Mouse (Mus musculus) heart, postnatal 0 days (tissue): ENCODE results near the gene Kif22. TPM values are rescaled to one million over a fixed set of nuclear protein-coding genes. Genes with fewer than 3 reads are reported as not detected.

Source experiments
- ATAC-seq: fragments of 200-750 bp; cut with Nextera tagmentation; 2 replicates; pipeline ENCODE4 v1.8.0; 2017; ENCODE audit warnings: low read depth, moderate number of reproducible peaks, moderate library complexity; ENCODE audit not compliant: insufficient read depth
- DNase-seq: peaks from one replicate; pipeline ENCODE4 v3.0.0-alpha.2; 2016; ENCODE audit warnings: low spot score
- H3K27ac ChIP-seq: fragments of 300-500 bp; sonication (generic); 2 replicates; pipeline ENCODE4 v1.5.1; 2014; ENCODE audit warnings: low read depth, mild to moderate bottlenecking
- H3K27me3 ChIP-seq: fragments of 300-500 bp; sonication (generic); 2 replicates; pipeline ENCODE4 v1.6.1; 2014; ENCODE audit warnings: low read length, mixed read lengths; ENCODE audit not compliant: control insufficient read depth, insufficient read depth
- H3K36me3 ChIP-seq: fragments of 300-500 bp; sonication (generic); replicated peaks from 2 replicates; pipeline ENCODE4 v1.6.1; 2014; ENCODE audit warnings: low read length, mixed read lengths; ENCODE audit not compliant: control insufficient read depth, insufficient read depth
- H3K4me1 ChIP-seq: fragments of 300-500 bp; sonication (generic); 2 replicates; pipeline ENCODE4 v1.6.1; 2014; ENCODE audit warnings: antibody characterized with exemption; ENCODE audit not compliant: control insufficient read depth, insufficient read depth
- H3K4me2 ChIP-seq: fragments of 300-500 bp; sonication (generic); 2 replicates; pipeline ENCODE4 v1.6.1; 2014; ENCODE audit warnings: low read depth, mild to moderate bottlenecking, low read length, moderate library complexity
- H3K4me3 ChIP-seq: fragments of 300-500 bp; sonication (generic); 2 replicates; pipeline ENCODE4 v1.5.1; 2014; ENCODE audit warnings: low read depth, low read length
- H3K9ac ChIP-seq: fragments of 300-500 bp; sonication (generic); replicated peaks from 2 replicates; pipeline ENCODE4 v1.6.1; 2014; ENCODE audit warnings: low read depth, low read length, mixed read lengths
- H3K9me3 ChIP-seq: fragments of 300-500 bp; sonication (generic); replicated peaks from 2 replicates; pipeline ENCODE4 v1.6.1; 2016; ENCODE audit warnings: low read length; ENCODE audit not compliant: control insufficient read depth
- CTCF ChIP-seq: IDR thresholded peaks from 2 replicates; pipeline ENCODE4 v1.5.1; 2016; ENCODE audit warnings: antibody characterized with exemption, control low read depth, low read depth
- EP300 ChIP-seq: IDR thresholded peaks from 2 replicates; pipeline ENCODE4 v1.6.1; 2016; ENCODE audit warnings: antibody characterized with exemption, low read depth
- WGBS: fragments of 180-500 bp; shearing (Covaris S2); extraction: QIAGEN DNeasy Blood & Tissue Kit; methylation state at CpG from one replicate; pipeline ENCODE4 v1.1.7; 2014; 5-methylcytosine and 5-hydroxymethylcytosine counted together
- polyA plus RNA-seq: library from polyadenylated mRNA; unstranded; fragments of >200 nt; fragmentation: Nextera tagmentation; extraction: Ambion mirVana; gene quantifications from 2 replicates; pipeline ENCODE4 v1.2.1, GENCODE M21; 2015
- total RNA-seq: library from RNA; depleted of rRNA; stranded (reverse); fragments of >200 nt; gene quantifications from 2 replicates; pipeline ENCODE4 v1.2.3, GENCODE M21; 2014; ENCODE audit warnings: low replicate concordance

Gene Kif22
- total and polyA plus RNA-seq, 2 experiments from 2014 or later, result 22.4 to 43.1 TPM

DNA sequence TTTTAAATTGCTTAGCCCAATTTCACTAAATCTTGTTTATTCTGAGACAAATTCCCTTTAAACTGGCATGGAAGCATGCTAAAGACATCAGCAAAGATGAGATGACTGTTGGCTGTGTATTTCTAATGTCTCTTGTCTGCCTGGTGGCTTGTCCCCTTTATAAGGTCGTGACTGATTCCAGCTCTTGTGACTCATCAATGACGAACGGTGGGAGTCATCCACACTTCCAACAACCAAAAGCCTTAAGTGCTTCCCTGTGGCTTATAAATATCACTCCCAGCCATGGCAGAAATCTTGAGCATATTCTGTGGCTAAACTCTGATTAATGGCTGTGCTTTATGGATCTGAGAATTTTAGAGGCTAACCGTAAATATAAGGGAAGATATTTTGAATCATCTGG, 24.0 kb upstream of the Kif22 start:
- Histone ChIP-seq H3K4me3 (no peak overlapping the region), H3K27ac (no peak overlapping the region), H3K4me2 (no peak overlapping the region), H3K36me3 (no peaks in the 10 kb centered on the region), H3K9ac (no peak overlapping the region), H3K27me3 (no peaks in the 10 kb centered on the region), H3K9me3 (no peaks in the 10 kb centered on the region), H3K4me1 (no peaks in the 10 kb centered on the region)
- TF ChIP-seq CTCF, result no peak
- no peak for TF ChIP-seq EP300
- ATAC-seq, result no peak
- DNase-seq, result no peak
- 45% methylated on average over 4 of the region's 4 CpGs for WGBS

DNA sequence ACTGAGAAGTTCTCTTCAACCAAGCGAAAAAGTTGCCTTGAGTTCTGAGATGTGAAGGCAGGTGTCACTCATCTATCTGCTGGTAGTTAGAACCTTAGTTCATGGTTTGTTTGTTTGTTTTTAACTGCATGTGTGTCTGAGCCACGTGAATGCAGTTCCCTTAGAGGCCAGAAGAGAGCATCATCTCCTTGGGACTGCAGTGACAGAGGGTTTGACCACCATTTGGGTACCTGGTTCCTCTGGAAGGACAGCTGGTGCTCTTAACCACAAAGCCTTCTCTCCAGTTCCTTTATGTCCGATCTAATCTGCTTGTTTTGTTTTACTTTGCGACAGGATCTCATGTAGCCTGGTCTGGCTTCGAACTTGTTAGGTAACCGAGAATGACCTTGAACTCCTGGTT, 23.3 kb upstream of the Kif22 start:
- TF ChIP-seq EP300 (no peak), CTCF (no peak)
- DNase-seq (no peak), ATAC-seq (no peak)
- Histone ChIP-seq H3K9ac (no peak overlapping the region), H3K27ac (no peak overlapping the region), H3K4me2 (no peak overlapping the region), H3K27me3 (no peaks in the 10 kb centered on the region), H3K9me3 (no peaks in the 10 kb centered on the region), H3K4me1 (no peaks in the 10 kb centered on the region), H3K4me3 (no peak overlapping the region), H3K36me3 (no peaks in the 10 kb centered on the region)
- 77% methylated on average over 6 of the region's 6 CpGs for WGBS

DNA sequence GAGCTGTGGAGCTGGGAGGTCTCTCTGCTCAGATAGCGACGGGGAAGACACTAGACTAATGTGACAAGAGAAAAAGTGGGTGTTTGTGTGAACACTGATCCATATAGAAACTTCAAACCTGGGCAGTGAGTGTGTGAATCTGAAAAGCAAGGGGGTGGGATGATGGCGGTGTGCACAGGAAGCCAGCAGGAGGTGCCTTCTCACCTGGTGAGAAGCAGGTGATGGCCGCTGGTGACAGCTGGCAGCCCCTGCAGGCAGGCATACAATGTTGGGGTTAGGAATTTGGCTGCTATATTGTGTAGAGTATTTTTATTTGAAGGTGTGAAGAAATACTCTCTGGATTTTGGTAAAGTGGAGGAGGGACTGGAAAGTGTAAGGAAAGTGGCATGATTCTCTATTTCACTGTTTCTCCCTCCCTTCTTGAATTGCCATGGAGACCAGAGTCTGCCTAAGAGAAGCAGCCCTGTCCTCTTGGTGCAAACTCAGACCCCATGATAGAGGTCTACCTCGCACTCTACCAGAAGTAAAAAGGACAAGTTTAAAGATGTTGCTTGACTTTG, 12.8 kb upstream of the Kif22 start:
- H3K4me1 ChIP-seq, result no peaks in the 10 kb centered on the region
- no peak for TF ChIP-seq EP300
- TF ChIP-seq CTCF, result no peak
- DNase-seq (no peak), ATAC-seq (no peak)
- H3K36me3 ChIP-seq, result no peaks in the 10 kb centered on the region
- H3K9ac ChIP-seq, result no peak overlapping the region
- H3K4me3 ChIP-seq, result no peak overlapping the region
- H3K4me2 ChIP-seq, result no peak overlapping the region
- 56% methylated on average over 5 of the region's 5 CpGs for WGBS
- no peaks in the 10 kb centered on the region for H3K9me3 ChIP-seq
- H3K27me3 ChIP-seq, result 0 out of 2 replicates have a peak, but pooled peaks cover 4% of the 10 kb centered on the region
- H3K27ac ChIP-seq, result no peak overlapping the region

DNA sequence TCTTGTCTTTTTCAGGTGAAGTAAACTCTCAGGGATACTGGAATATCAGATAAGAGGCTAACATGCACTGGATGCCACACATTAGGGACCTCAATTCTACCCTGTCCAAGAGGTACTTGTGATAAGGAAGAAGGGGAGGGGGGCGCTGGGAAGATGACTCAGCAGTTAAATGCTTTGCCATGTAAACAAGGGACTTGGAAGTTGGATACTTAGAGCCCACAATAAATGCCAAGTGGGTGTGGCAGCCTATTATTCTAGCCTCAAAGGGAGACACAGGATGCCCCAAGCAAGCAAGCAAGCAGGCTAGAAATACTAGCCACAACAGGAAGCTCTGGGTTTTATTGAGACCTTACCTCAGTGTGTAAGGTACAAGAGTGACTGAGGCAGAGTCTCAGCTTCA, 11.0 kb downstream of the Kif22 start:
- H3K4me1 ChIP-seq, result 0 out of 2 replicates have a peak, but pooled peaks cover 6% of the 10 kb centered on the region
- TF ChIP-seq CTCF, result no peak
- TF ChIP-seq EP300, result no peak
- DNase-seq, result no peak
- H3K36me3 ChIP-seq, result peaks cover 66% of the 10 kb centered on the region
- H3K27ac ChIP-seq, result no peak overlapping the region
- no peak overlapping the region for H3K4me3 ChIP-seq
- no peaks in the 10 kb centered on the region for H3K27me3 ChIP-seq
- 76% methylated on average over 1 of the region's 1 CpGs for WGBS
- no peaks in the 10 kb centered on the region for H3K9me3 ChIP-seq
- no peak for ATAC-seq
- H3K9ac ChIP-seq, result no peak overlapping the region
- no peak overlapping the region for H3K4me2 ChIP-seq

DNA sequence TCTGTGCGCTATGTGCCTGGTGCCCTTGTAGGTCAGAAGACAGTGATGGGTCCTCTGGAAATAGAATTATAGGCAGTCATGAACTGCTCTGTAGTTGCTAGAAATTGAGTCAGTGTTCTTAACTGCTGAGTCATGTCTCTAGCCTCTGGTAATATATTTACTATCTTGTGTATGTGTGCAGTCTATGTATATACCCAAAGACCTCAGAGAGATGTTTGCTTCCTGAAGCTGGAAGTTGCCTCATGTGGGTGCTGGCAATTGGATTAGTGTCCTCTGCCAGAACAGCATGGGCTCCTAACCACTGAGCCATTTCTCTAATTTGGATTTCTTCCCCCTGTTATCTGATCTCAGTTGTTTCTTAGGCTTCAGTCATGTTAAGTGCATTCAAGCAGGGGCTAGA, 12.1 kb downstream of the Kif22 start:
- ATAC-seq (no peak), DNase-seq (no peak)
- 0 out of 2 replicates have a peak, but pooled peaks cover 6% of the 10 kb centered on the region for H3K4me1 ChIP-seq
- no peak overlapping the region for H3K4me3 ChIP-seq
- no peak overlapping the region for H3K4me2 ChIP-seq
- peaks cover 59% of the 10 kb centered on the region for H3K36me3 ChIP-seq
- TF ChIP-seq EP300 (no peak), CTCF (no peak)
- H3K9ac ChIP-seq, result no peak overlapping the region
- no peaks in the 10 kb centered on the region for H3K9me3 ChIP-seq
- H3K27me3 ChIP-seq, result no peaks in the 10 kb centered on the region
- 93% methylated on average over 1 of the region's 1 CpGs for WGBS
- no peak overlapping the region for H3K27ac ChIP-seq

DNA sequence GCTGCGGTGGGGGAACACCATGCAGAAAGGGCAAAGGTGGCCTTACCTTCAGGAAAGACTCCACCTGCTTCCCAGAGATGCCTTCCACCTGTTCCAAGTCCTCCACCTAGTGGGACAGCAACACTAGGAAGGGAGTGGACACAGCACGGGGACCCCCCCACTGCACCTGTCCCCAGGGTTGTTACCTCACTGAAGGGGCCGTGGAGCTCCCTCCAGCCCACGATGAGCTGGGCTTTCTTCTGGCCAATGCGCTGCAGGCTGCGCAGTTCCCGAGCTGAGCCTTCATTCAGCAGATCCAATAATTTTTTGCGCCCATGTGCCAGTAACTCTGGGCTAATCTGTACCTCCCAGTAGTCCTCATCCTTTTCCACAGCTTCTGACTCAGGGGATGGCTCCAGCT, 14.4 kb downstream of the Kif22 start:
- Histone ChIP-seq H3K9ac (peak overlapping the region; percentile 80), H3K36me3 (peaks cover 53% of the 10 kb centered on the region), H3K27ac (peak overlapping the region; percentile 99), H3K4me2 (peak overlapping the region; percentile 96), H3K9me3 (no peaks in the 10 kb centered on the region), H3K27me3 (no peaks in the 10 kb centered on the region), H3K4me1 (peaks cover 25% of the 10 kb centered on the region), H3K4me3 (peak overlapping the region; percentile 91)
- DNase-seq, result no peak
- WGBS, result 58% methylated on average over 8 of the region's 8 CpGs
- no peak for ATAC-seq
- no peak for TF ChIP-seq EP300
- TF ChIP-seq CTCF, result no peak
